Mouse (Mus musculus): ENCODE results near the gene Itsn1.
A peak's percentile ranks its signal among the peaks of the same experiment; 100 is the strongest.

Gene Itsn1

GRCm38 (mm10) chr16:91848505-91848904, 119.4 kb downstream of the Itsn1 start:
- no peak for DNase-seq (ENCODE audit: low spot score)

- no peak for DNase-seq (ENCODE audit: low spot score)
These were observed 120.0 kb downstream of the Itsn1 start for GRCm38 (mm10) chr16:91848906-91849603.

- no peak for DNase-seq (ENCODE audit: low spot score)
These were observed 121.1 kb downstream of the Itsn1 start for GRCm38 (mm10) chr16:91850175-91850574.

GRCm38 (mm10) chr16:91851456-91852231, 122.6 kb downstream of the Itsn1 start:
- no peak for DNase-seq (ENCODE audit: low spot score)

- DNase-seq (ENCODE audit: low spot score) = no peak
These were observed 123.7 kb downstream of the Itsn1 start for GRCm38 (mm10) chr16:91852753-91853152.

GRCm38 (mm10) chr16:91853223-91853622, 124.1 kb downstream of the Itsn1 start:
- no peak for DNase-seq (ENCODE audit: low spot score)

- DNase-seq (ENCODE audit: low spot score) = no peak
These were observed 129.6 kb downstream of the Itsn1 start for GRCm38 (mm10) chr16:91858695-91859094.

GRCm38 (mm10) chr16:91859203-91859602, 130.1 kb downstream of the Itsn1 start:
- DNase-seq (ENCODE audit: low spot score) = no peak

GRCm38 (mm10) chr16:91859958-91860357, 130.9 kb downstream of the Itsn1 start:
- no peak for DNase-seq (ENCODE audit: low spot score)

GRCm38 (mm10) chr16:91860471-91861125, 131.5 kb downstream of the Itsn1 start:
- DNase-seq (ENCODE audit: low spot score) = no peak

GRCm38 (mm10) chr16:91861784-91862371, 132.8 kb downstream of the Itsn1 start:
- peak; percentile 39 for DNase-seq (ENCODE audit: low spot score)

GRCm38 (mm10) chr16:91862836-91863235, 133.8 kb downstream of the Itsn1 start:
- DNase-seq (ENCODE audit: low spot score) = no peak

- no peak for DNase-seq (ENCODE audit: low spot score)
These were observed 135.7 kb downstream of the Itsn1 start for GRCm38 (mm10) chr16:91864646-91865332.

GRCm38 (mm10) chr16:91865570-91866257, 136.6 kb downstream of the Itsn1 start:
- DNase-seq (ENCODE audit: low spot score) = no peak

- no peak for DNase-seq (ENCODE audit: low spot score)
These were observed 137.2 kb downstream of the Itsn1 start for GRCm38 (mm10) chr16:91866258-91866634.

GRCm38 (mm10) chr16:91867672-91868071, 138.6 kb downstream of the Itsn1 start:
- DNase-seq (ENCODE audit: low spot score) = no peak

- DNase-seq (ENCODE audit: low spot score) = peak; percentile 27
These were observed 140.1 kb downstream of the Itsn1 start for GRCm38 (mm10) chr16:91868943-91869911.

- DNase-seq (ENCODE audit: low spot score) = no peak
These were observed 141.1 kb downstream of the Itsn1 start for GRCm38 (mm10) chr16:91870158-91870582.

- no peak for DNase-seq (ENCODE audit: low spot score)
These were observed 142.1 kb downstream of the Itsn1 start for GRCm38 (mm10) chr16:91871188-91871587.

- DNase-seq (ENCODE audit: low spot score) = no peak
These were observed 144.6 kb downstream of the Itsn1 start for GRCm38 (mm10) chr16:91873695-91874094.

Data from left cerebral cortex, adult 11 months (tissue).